Mouse (Mus musculus) hindbrain, embryonic 10.5 days (tissue): Measurements from ENCODE around the gene Col4a2. TPM values are rescaled to one million over a fixed set of nuclear protein-coding genes. Genes with fewer than 3 reads are reported as not detected.
"Not testable (repeated sequence)": the region's sequence is repeated elsewhere in the genome, so short reads cannot be mapped to it uniquely, and the experiment has no call there.

ENCODE experiments used
- DNase-seq: peaks from one replicate; pipeline ENCODE4 v3.0.0-alpha.2; 2017; ENCODE audit warnings: low spot score
- H3K27ac ChIP-seq: fragments of 300-500 bp; sonication (generic); 2 replicates; pipeline ENCODE4 v1.5.1; 2016; ENCODE audit warnings: mild to moderate bottlenecking, moderate library complexity
- H3K27me3 ChIP-seq: fragments of 300-500 bp; sonication (generic); 2 replicates; pipeline ENCODE4 v1.6.1; 2016; ENCODE audit warnings: mild to moderate bottlenecking; ENCODE audit not compliant: poor library complexity, insufficient read depth, severe bottlenecking
- H3K36me3 ChIP-seq: fragments of 300-500 bp; sonication (generic); 2 replicates; pipeline ENCODE4 v1.6.1; 2016; ENCODE audit warnings: mild to moderate bottlenecking, moderate library complexity
- H3K4me1 ChIP-seq: fragments of 300-500 bp; sonication (generic); replicated peaks from 2 replicates; pipeline ENCODE4 v1.6.1; 2016; ENCODE audit warnings: mild to moderate bottlenecking
- H3K4me3 ChIP-seq: fragments of 300-500 bp; sonication (generic); 2 replicates; pipeline ENCODE4 v1.5.1; 2016; ENCODE audit warnings: mild to moderate bottlenecking, moderate library complexity
- H3K9me3 ChIP-seq: fragments of 300-500 bp; sonication (generic); 2 replicates; pipeline ENCODE4 v1.6.1; 2016; ENCODE audit warnings: mild to moderate bottlenecking, moderate library complexity
- WGBS: fragments of 180-500 bp; shearing (Covaris S2); methylation state at CpG from one replicate; pipeline ENCODE4 v1.1.7; 2016; 5-methylcytosine and 5-hydroxymethylcytosine counted together
- polyA plus RNA-seq: library from polyadenylated mRNA; unstranded; fragments of >200 nt; fragmentation: Nextera tagmentation; extraction: Ambion mirVana; gene quantifications from 2 replicates; pipeline ENCODE4 v1.2.1, GENCODE M21; 2016

Gene Col4a2
- polyA plus RNA-seq, 1 experiment from 2014 or later, result 52.9 TPM

DNA sequence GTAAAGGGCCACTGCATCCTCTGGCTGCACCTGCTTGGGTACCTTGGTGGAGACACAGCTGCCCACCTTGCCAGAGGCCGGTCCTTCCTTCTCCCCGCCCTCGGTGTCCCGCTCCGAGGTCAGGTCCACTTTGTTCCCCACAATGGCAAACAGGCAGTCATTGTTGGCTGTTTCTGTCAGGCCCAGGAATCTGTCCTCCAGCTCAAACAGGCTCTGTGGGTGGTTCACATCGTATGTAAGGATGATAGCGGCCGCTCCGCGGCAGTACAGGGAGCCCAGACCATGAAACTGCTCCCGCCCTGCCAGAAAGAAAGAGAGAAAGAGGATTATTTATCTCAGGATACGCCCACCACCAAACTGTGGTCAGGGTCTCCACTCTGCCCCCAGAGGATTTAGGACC, 141.6 kb downstream of the Col4a2 start:
- no peaks in the 10 kb centered on the region for H3K36me3 ChIP-seq
- DNase-seq, result peak; percentile 15
- peaks cover 56% of the 10 kb centered on the region for H3K4me1 ChIP-seq
- no peaks in the 10 kb centered on the region for H3K9me3 ChIP-seq
- peaks cover 19% of the 10 kb centered on the region for H3K27me3 ChIP-seq
- no peak overlapping the region for H3K4me3 ChIP-seq
- WGBS, result 47% methylated on average over 12 of the region's 12 CpGs
- H3K27ac ChIP-seq, result peak overlapping the region; percentile 46

DNA sequence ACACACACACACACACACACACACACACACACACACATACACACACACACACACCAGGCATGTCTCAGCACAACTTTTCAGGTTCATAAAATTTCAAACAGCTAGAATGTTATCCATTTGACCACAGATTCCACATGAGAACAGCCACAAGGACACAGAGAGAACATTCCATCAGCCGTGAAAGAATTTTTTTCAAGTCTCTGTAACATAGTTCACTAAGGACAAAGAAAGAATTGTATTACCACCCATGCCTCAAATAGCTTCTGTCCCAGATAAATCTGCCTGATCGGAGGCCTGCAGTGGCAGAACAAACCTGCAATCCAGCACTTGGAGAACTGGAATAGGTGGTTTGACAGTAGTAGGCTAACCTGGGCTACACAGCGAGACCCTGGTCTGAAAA, 144.7 kb downstream of the Col4a2 start:
- Histone ChIP-seq H3K9me3 (no peaks in the 10 kb centered on the region; the same call in 1 of the 2 replicates), H3K27ac (no peak overlapping the region), H3K36me3 (no peaks in the 10 kb centered on the region), H3K4me1 (peaks cover 47% of the 10 kb centered on the region), H3K4me3 (no peak overlapping the region), H3K27me3 (peaks cover 7% of the 10 kb centered on the region)
- DNase-seq, result no peak
- WGBS, result 78% methylated on average over 3 of the region's 3 CpGs

GRCm38 (mm10) chr8:11457981-11458836, 145.6 kb downstream of the Col4a2 start:
- 46% methylated on average over 12 of the region's 12 CpGs for WGBS
- Histone ChIP-seq H3K27me3 (peaks cover 2% of the 10 kb centered on the region; the same call in 1 of the 2 replicates), H3K4me1 (peaks cover 38% of the 10 kb centered on the region), H3K27ac (no peak overlapping the region), H3K9me3 (no peaks in the 10 kb centered on the region; the same call in 1 of the 2 replicates), H3K4me3 (no peak overlapping the region), H3K36me3 (no peaks in the 10 kb centered on the region)
- no peak for DNase-seq

- Histone ChIP-seq H3K36me3 (no peaks in the 10 kb centered on the region), H3K4me3 (no peak overlapping the region), H3K27me3 (peaks cover 1% of the 10 kb centered on the region; the same call in 1 of the 2 replicates), H3K9me3 (no peaks in the 10 kb centered on the region; the same call in 1 of the 2 replicates), H3K4me1 (peaks cover 30% of the 10 kb centered on the region), H3K27ac (peak overlapping the region; percentile 26; the same call in 1 of the 2 replicates)
- WGBS, result 47% methylated on average over 5 of the region's 5 CpGs
- DNase-seq, result peak; percentile 30
Measured at GRCm38 (mm10) chr8:11459016-11459415, 146.4 kb downstream of the Col4a2 start.

DNA sequence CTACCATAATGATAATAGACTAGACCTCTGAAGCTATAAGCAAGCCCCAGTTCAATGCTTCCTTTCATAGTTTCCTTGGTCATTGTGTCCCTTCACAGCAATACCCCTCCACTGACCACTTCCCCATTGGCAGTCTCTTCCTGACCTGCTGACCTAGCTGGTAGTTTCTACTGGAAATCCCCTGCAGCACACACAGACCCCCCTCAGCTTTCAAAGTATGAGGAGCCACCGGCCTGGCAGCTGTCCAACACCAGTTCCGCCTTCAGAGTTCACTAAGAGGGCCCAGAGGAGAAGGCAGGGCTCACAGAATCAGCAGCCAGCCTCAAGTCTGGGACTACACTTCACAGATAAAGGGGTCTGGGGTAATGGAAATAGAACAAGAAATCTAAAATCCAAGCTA, 148.3 kb downstream of the Col4a2 start:
- no peak overlapping the region for H3K4me3 ChIP-seq
- H3K27ac ChIP-seq, result no peak overlapping the region
- H3K4me1 ChIP-seq, result peaks cover 26% of the 10 kb centered on the region
- DNase-seq, result no peak
- WGBS, result 60% methylated on average over 2 of the region's 2 CpGs
- no peaks in the 10 kb centered on the region for H3K36me3 ChIP-seq
- no peaks in the 10 kb centered on the region; the same call in 1 of the 2 replicates for H3K9me3 ChIP-seq
- no peaks in the 10 kb centered on the region for H3K27me3 ChIP-seq

GRCm38 (mm10) chr8:11461847-11462246, 149.2 kb downstream of the Col4a2 start:
- no peak overlapping the region for H3K4me3 ChIP-seq
- H3K27me3 ChIP-seq, result no peaks in the 10 kb centered on the region
- H3K27ac ChIP-seq, result no peak overlapping the region
- no peaks in the 10 kb centered on the region for H3K36me3 ChIP-seq
- peaks cover 29% of the 10 kb centered on the region for H3K4me1 ChIP-seq
- DNase-seq, result no peak
- H3K9me3 ChIP-seq, result no peaks in the 10 kb centered on the region; the same call in 1 of the 2 replicates
- WGBS, result 63% methylated on average over 2 of the region's 2 CpGs

- Histone ChIP-seq H3K27ac (no peak overlapping the region), H3K4me1 (peaks cover 27% of the 10 kb centered on the region), H3K4me3 (no peak overlapping the region), H3K36me3 (no peaks in the 10 kb centered on the region), H3K27me3 (no peaks in the 10 kb centered on the region), H3K9me3 (peaks cover 4% of the 10 kb centered on the region; the same call in 1 of the 2 replicates)
- DNase-seq, result no peak
- WGBS, result 91% methylated on average over 4 of the region's 4 CpGs
Measured at GRCm38 (mm10) chr8:11462641-11463040, 150.0 kb downstream of the Col4a2 start.

- peaks cover 18% of the 10 kb centered on the region for H3K4me1 ChIP-seq
- H3K27me3 ChIP-seq, result no peaks in the 10 kb centered on the region
- 95% methylated on average over 2 of the region's 2 CpGs for WGBS
- H3K4me3 ChIP-seq, result no peak overlapping the region
- H3K9me3 ChIP-seq, result peaks cover 4% of the 10 kb centered on the region; the same call in 1 of the 2 replicates
- DNase-seq, result no peak
- no peaks in the 10 kb centered on the region for H3K36me3 ChIP-seq
- H3K27ac ChIP-seq, result no peak overlapping the region
Measured at GRCm38 (mm10) chr8:11463541-11463888, 150.9 kb downstream of the Col4a2 start.

GRCm38 (mm10) chr8:11463889-11464706, 151.5 kb downstream of the Col4a2 start:
- no peaks in the 10 kb centered on the region for H3K36me3 ChIP-seq
- DNase-seq, result no peak
- H3K9me3 ChIP-seq, result peaks cover 4% of the 10 kb centered on the region; the same call in 1 of the 2 replicates
- H3K4me1 ChIP-seq, result peaks cover 12% of the 10 kb centered on the region
- H3K4me3 ChIP-seq, result no peak overlapping the region
- WGBS, result 82% methylated on average over 12 of the region's 12 CpGs
- H3K27me3 ChIP-seq, result no peaks in the 10 kb centered on the region
- 0 out of 2 replicates have a peak overlapping the region, but pooled peaks have one; percentile 16 for H3K27ac ChIP-seq

DNA sequence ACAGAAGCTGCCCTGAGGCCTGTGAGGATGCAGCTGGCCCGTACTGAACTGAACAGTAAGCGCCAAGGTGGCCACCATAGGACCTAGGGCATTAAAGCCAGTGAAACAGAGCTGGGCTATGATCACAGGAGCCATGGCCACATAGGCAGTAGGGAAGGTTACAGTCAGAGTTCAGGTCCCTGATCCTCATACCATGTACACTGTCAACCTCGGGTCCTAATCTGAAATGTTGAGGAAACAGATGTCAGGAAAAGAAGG, 152.0 kb downstream of the Col4a2 start:
- no peak for DNase-seq
- H3K36me3 ChIP-seq, result no peaks in the 10 kb centered on the region
- H3K9me3 ChIP-seq, result peaks cover 4% of the 10 kb centered on the region; the same call in 1 of the 2 replicates
- no peaks in the 10 kb centered on the region for H3K27me3 ChIP-seq
- 77% methylated on average over 3 of the region's 3 CpGs for WGBS
- H3K4me1 ChIP-seq, result peaks cover 7% of the 10 kb centered on the region; the same call in 1 of the 2 replicates
- 0 out of 2 replicates have a peak overlapping the region, but pooled peaks have one; percentile 16 for H3K27ac ChIP-seq
- H3K4me3 ChIP-seq, result no peak overlapping the region

GRCm38 (mm10) chr8:11465619-11466018, 153.0 kb downstream of the Col4a2 start:
- Histone ChIP-seq H3K27me3 (no peaks in the 10 kb centered on the region), H3K4me1 (peaks cover 6% of the 10 kb centered on the region; the same call in 1 of the 2 replicates), H3K9me3 (peaks cover 4% of the 10 kb centered on the region; the same call in 1 of the 2 replicates), H3K27ac (no peak overlapping the region), H3K36me3 (no peaks in the 10 kb centered on the region), H3K4me3 (no peak overlapping the region)
- DNase-seq, result no peak
- WGBS, result 95% methylated on average over 4 of the region's 4 CpGs

DNA sequence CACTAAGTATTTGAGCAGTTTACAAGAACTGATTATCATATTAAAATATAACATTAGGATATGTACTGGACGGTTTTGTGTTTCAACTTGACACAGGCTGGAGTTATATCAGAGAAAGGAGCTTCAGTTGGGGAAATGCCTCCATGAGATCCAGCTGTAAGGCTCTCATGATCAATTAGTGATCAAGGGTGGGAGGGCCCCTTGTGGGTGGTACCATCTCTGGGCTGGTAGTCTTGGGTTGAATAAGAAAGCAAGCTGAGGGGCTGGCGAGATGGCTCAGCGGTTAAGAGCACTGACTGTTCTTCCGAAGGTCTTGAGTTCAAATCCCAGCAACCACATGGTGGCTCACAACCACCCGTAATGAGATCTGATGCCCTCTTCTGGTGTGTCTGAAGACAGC, 153.9 kb downstream of the Col4a2 start:
- not testable (repeated sequence) for H3K27me3 ChIP-seq, H3K36me3 ChIP-seq, H3K27ac ChIP-seq, DNase-seq, H3K4me3 ChIP-seq, H3K9me3 ChIP-seq
- peaks cover 11% of the 10 kb centered on the region; the same call in 1 of the 2 replicates for H3K4me1 ChIP-seq
- 77% methylated on average over 5 of the region's 5 CpGs for WGBS

DNA sequence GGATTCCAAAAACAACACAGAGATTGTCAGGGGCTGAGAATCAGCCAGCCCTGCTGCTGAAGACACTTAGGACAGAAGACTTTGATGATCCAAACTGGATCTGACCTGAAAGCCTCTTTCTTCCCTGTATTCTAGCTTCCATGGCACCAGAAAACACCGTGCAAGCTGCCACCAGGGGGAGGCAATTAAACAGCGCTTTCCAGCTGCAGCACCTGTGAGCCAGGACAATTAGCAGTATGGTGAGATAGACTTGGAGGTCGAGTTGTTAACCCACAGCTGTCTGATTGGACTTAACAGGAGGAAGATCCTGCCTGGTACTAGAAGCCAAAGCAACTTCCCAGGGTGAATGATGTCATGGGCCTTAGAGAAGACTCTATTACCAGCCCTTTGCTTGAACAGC, 156.5 kb downstream of the Col4a2 start:
- Histone ChIP-seq H3K36me3 (no peaks in the 10 kb centered on the region), H3K27me3 (peaks cover 34% of the 10 kb centered on the region), H3K4me3 (no peak overlapping the region), H3K27ac (no peak overlapping the region), H3K9me3 (peaks cover 4% of the 10 kb centered on the region; the same call in 1 of the 2 replicates), H3K4me1 (peaks cover 26% of the 10 kb centered on the region)
- DNase-seq, result no peak
- WGBS, result 13% methylated on average over 3 of the region's 3 CpGs
